Mouse (Mus musculus): Measurements from ENCODE around the gene Srsf12.
A peak's percentile ranks its signal among the peaks of the same experiment; 100 is the strongest.

Srsf12 gene

DNA sequence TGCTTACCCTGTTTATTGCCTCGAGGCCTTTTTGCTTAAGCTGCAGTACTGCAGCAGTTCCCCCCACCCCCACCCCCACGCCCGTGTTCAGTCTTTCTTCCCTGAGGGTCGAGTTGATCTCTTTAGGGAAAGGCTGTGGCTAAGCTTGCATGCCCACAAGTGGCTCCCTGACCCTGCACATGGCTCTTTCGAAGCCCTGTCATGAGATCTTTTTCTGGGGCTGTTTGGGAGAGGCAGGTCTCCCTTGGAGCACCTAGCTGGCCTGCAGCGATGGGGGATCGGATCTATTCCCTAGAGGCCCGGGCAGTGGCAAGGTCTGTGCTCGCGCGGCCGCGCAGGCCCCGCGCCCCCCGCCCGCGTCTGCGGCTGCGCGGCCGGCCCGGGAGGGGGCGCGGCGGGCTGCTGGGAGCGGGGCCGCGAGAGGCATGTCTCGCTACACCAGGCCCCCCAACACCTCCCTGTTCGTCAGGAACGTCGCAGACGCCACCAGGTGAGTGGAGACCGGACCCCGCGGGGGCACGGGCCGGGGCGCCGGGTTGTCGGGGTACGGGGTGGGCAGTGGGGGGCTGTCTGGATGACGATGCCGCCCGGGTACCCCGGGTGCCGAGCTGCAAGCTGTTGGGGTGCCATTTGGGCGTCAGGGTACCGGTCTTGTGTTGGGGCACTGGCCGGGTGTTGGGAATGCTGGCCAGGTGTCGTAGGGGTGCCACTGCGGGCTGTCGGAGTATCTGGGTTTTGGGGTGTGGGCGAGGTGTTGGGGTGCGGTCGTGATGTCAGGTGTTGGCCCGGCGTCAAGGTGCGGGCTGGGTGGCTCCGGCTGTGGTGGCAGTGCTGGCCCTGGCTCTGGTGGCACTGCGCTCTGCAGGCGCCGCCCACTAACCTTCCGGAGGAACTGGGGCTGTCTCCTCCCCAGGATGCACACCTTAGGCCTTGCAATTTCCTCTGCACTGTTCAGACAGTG, at the start of gene Srsf12:
TSS of gene Srsf12 (plus strand) at position 111 of the 961 bp plus-strand sequence.
- DNase-seq (ENCODE audit: low read depth): no peak

GRCm38 (mm10) chr4:33183477-33183876, 25.3 kb upstream of the Srsf12 start:
- no peak for DNase-seq (ENCODE audit: low read depth)

DNA sequence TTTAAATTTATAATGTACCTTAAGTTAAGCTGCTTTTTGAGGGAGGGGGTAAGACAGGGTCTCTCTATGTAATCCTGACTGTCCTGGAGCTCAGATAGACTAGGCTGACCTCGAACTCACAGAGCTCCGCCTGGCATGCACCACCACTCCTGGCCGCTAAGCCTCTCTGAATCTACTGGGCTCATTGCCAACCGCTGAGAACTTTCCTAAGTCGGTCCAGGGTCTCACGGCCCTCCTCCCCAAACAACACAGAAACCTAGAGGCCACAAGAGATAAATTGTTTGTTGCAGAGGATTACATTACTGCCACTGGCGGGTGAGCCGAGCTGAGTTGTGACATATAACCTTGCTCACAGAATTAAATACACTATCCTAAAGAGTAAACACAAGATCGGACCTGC, 20.6 kb upstream of the Srsf12 start:
- no peak for DNase-seq (ENCODE audit: low read depth)

GRCm38 (mm10) chr4:33188781-33189734, 19.7 kb upstream of the Srsf12 start:
- no peak for DNase-seq (ENCODE audit: low read depth)

DNA sequence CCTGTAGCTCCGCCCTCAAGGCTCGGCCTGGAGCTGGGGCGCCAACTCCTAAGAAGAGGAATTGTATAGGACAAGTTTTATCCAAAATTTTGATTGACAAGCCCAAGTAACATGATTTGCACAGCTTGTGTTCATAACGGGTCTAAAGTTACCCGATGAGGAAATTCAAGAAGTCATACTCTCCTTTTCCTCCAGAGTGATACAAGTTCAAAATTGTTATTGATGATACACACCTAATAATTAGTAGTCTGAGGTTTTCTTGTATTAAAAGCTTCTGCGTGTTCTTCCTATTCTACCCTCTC, 19.1 kb upstream of the Srsf12 start, which contains the start of gene Pm20d2:
TSS of gene Pm20d2 (minus strand) at position 3 of the 302 bp plus-strand sequence.
- DNase-seq (ENCODE audit: low read depth): no peak

DNA sequence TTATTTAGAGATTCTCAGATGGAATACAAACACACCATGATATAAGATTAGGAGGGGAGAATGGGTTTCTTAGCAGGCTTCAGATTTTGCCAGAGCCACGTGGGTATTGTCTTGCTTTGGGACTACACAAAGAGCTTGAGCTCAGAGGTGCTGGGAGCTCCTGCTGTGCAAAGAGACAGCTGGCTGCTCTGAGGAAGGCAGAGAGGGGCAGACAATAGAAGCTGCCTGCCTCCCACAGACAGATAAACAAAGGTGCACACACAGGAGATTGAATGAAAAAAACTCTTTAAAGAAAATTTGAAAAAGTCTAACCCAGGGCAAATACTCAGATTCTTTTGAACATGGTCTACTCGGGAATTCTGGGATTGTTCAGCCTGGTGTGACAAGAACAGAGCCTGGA, 10.7 kb upstream of the Srsf12 start:
- no peak for DNase-seq (ENCODE audit: low read depth)

DNA sequence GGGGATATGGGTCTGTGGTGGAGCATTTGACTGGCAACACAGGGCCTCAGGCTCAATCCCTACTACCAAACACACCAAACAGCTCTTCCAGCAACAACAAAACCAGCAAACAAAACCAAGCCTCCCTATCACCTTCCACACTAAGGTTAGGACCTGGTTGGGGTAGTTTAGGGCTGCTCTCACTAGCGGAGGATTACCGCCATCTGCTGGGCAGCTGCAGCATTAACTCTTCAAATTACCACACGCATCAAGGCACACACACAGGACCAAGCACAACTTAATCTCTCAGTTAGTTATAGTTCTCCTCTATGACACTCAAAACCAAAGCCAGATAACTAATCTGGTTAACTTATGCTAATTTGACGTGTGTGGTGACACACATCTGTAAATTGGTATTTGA, 4.1 kb upstream of the Srsf12 start:
- peak; percentile 43 for DNase-seq (ENCODE audit: low read depth)

- DNase-seq (ENCODE audit: low read depth): no peak
These were observed 1.2 kb upstream of the Srsf12 start for GRCm38 (mm10) chr4:33207551-33207950.

GRCm38 (mm10) chr4:33221847-33222246, 13.1 kb downstream of the Srsf12 start:
- no peak for DNase-seq (ENCODE audit: low read depth)

- DNase-seq (ENCODE audit: low read depth): no peak
These were observed 15.3 kb downstream of the Srsf12 start for GRCm38 (mm10) chr4:33224003-33224675.

DNA sequence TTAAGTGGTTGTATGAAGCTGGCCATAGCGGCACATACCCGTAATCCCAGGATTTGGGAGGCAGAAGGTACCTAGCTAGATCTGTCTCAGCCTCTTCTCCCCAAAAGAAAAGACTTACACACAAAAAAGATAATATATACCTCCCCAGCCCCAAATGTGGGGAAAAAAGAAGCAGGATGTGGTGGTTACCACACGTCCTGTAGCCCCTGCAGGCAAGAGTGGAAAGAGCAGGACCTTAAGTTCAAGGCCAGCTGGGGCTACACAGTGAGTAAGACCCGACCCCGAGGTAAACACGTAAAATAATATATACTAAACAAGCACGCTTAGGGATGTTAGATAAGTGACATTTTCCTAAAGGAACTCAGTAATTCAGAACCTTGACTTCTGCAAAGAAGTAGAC, 18.4 kb downstream of the Srsf12 start:
- no peak for DNase-seq (ENCODE audit: low read depth)

GRCm38 (mm10) chr4:33229639-33230038, 20.8 kb downstream of the Srsf12 start:
- no peak for DNase-seq (ENCODE audit: low read depth)

- DNase-seq (ENCODE audit: low read depth): no peak
These were observed 22.1 kb downstream of the Srsf12 start for GRCm38 (mm10) chr4:33230881-33231280.

DNA sequence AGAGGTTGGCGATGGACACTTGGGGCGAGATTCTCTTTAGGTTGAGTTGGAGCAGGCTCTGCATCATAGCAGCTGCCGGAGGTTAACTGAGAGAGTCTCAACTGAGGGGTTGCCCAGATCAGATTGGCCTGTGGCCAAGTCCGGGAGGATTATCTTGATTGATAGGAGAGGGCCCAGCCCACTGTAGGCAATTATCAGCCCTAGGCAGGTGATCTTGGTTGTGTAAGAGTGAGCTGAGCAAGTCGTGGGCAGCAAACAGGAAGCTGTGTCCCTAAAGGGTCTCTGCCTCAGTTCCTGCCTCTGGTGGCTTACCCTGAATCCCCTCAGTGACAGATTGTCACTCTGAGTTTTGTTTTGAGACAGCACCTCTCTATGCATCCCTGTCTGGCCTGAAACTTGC, 33.7 kb downstream of the Srsf12 start:
- DNase-seq (ENCODE audit: low read depth): peak; percentile 28

GRCm38 (mm10) chr4:33243016-33243758, 34.4 kb downstream of the Srsf12 start:
- no peak for DNase-seq (ENCODE audit: low read depth)

- no peak for DNase-seq (ENCODE audit: low read depth)
These were observed 35.1 kb downstream of the Srsf12 start for GRCm38 (mm10) chr4:33243921-33244320.

DNA sequence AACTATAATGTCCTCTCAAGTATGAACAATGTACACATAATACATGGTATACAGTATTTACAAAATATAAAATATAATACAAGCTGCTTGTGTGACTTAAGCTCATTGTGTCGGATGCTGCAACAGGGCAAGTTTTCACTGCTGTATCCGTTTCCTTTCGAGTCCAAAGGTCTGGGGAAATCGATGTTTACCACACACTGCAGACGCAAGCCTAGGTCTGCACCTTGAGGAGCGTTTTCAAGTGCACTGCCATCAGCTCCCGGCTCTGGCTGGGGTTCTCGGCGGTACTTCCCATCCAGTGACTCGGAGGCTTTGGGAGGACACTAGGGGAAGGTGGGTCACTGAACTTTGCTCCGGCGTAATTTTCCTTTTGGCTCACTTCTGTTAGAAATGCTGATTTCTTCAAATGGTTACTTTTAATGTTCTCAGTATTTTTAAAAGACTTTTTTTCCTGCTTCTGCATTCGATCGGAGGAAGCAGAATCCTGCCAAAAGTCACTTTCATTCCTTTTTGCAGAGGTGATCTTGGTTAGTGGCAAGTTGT, 37.1 kb downstream of the Srsf12 start:
- no peak for DNase-seq (ENCODE audit: low read depth)

- peak; percentile 99 for DNase-seq (ENCODE audit: low read depth)
These were observed 38.8 kb downstream of the Srsf12 start for GRCm38 (mm10) chr4:33247479-33248053.

- peak; percentile 99 for DNase-seq (ENCODE audit: low read depth)
These were observed 39.5 kb downstream of the Srsf12 start for GRCm38 (mm10) chr4:33248062-33248889.

DNA sequence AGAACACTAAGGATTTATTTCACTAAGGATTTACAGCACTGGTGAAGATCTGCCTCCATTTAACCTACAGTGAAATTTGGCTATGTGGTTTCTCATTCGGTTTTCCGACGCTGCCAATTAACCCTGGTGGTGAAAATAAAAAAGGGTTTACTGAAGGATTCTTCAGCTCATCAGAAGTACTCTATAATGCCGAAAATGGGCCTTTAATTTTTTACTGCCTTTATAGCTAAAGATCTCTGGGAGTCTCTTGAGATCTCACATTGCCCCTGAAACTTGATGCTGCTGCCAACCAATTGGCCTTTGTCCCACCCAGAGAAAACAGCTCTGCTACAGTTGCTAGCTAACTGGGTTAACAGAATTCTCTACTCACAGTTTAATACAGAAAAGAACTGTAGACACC, 40.1 kb downstream of the Srsf12 start:
- peak; percentile 54 for DNase-seq (ENCODE audit: low read depth)
